Mouse (Mus musculus): ENCODE results near the gene Naa38.

Gene Naa38

GRCm38 (mm10) chr11:69373223-69373965, 21.9 kb upstream of the Naa38 start:
- no peak for DNase-seq (ENCODE audit: extremely low spot score)

GRCm38 (mm10) chr11:69375646-69376045, 19.6 kb upstream of the Naa38 start:
- no peak for DNase-seq (ENCODE audit: extremely low spot score)

GRCm38 (mm10) chr11:69377766-69378165, 17.5 kb upstream of the Naa38 start:
- no peak for DNase-seq (ENCODE audit: extremely low spot score)

GRCm38 (mm10) chr11:69379600-69379999, 15.7 kb upstream of the Naa38 start:
- no peak for DNase-seq (ENCODE audit: extremely low spot score)

- DNase-seq (ENCODE audit: extremely low spot score) = no peak
Observed at GRCm38 (mm10) chr11:69381356-69381755, 13.9 kb upstream of the Naa38 start.

- no peak for DNase-seq (ENCODE audit: extremely low spot score)
Observed at GRCm38 (mm10) chr11:69382478-69383105, 12.7 kb upstream of the Naa38 start.

- DNase-seq (ENCODE audit: extremely low spot score) = no peak
Observed at GRCm38 (mm10) chr11:69384979-69385378, 10.3 kb upstream of the Naa38 start.

GRCm38 (mm10) chr11:69386758-69387157, 8.5 kb upstream of the Naa38 start:
- no peak for DNase-seq (ENCODE audit: extremely low spot score)

- no peak for DNase-seq (ENCODE audit: extremely low spot score)
Observed at GRCm38 (mm10) chr11:69388680-69389079, 6.6 kb upstream of the Naa38 start.

GRCm38 (mm10) chr11:69389531-69390399, 5.5 kb upstream of the Naa38 start:
- DNase-seq (ENCODE audit: extremely low spot score) = no peak

- peak; percentile 76 for DNase-seq (ENCODE audit: extremely low spot score)
Observed at GRCm38 (mm10) chr11:69390400-69391034, 4.8 kb upstream of the Naa38 start.

GRCm38 (mm10) chr11:69394591-69395167, 608 bp upstream of the Naa38 start:
- peak; percentile 43 for DNase-seq (ENCODE audit: extremely low spot score)

GRCm38 (mm10) chr11:69395634-69396373, 517 bp downstream of the Naa38 start:
- DNase-seq (ENCODE audit: extremely low spot score) = peak; percentile 98

- peak; percentile 36 for DNase-seq (ENCODE audit: extremely low spot score)
Observed at GRCm38 (mm10) chr11:69396772-69397171, 1.5 kb downstream of the Naa38 start.

- peak; percentile 60 for DNase-seq (ENCODE audit: extremely low spot score)
Observed at GRCm38 (mm10) chr11:69397581-69398057, 2.3 kb downstream of the Naa38 start.

GRCm38 (mm10) chr11:69398059-69398458, 2.8 kb downstream of the Naa38 start, which contains the start of gene Tmem88:
Gene Tmem88, minus strand, starts transcription at chr11:69398234.
- DNase-seq (ENCODE audit: extremely low spot score) = peak; percentile 78

- DNase-seq (ENCODE audit: extremely low spot score) = peak; percentile 45
Observed at GRCm38 (mm10) chr11:69398486-69399200, 3.4 kb downstream of the Naa38 start.

GRCm38 (mm10) chr11:69399201-69400082, 4.2 kb downstream of the Naa38 start:
- DNase-seq (ENCODE audit: extremely low spot score) = peak; percentile 63
